Mouse (Mus musculus): ENCODE measurements around the gene Myo6.
"Not testable (repeated sequence)": the region's sequence is repeated elsewhere in the genome, so short reads cannot be mapped to it uniquely, and the experiment has no call there.

The Myo6 gene

GRCm38 (mm10) chr9:80299031-80299430, 134.2 kb downstream of the Myo6 start:
- DNase-seq (ENCODE audit: low read depth, low spot score): no peak

GRCm38 (mm10) chr9:80303518-80303917, 138.7 kb downstream of the Myo6 start:
- DNase-seq (ENCODE audit: low read depth, low spot score): peak; percentile 38

- DNase-seq (ENCODE audit: low read depth, low spot score): no peak
Observed at GRCm38 (mm10) chr9:80306390-80306789, 141.6 kb downstream of the Myo6 start.

GRCm38 (mm10) chr9:80306853-80307252, 142.0 kb downstream of the Myo6 start:
- DNase-seq (ENCODE audit: low read depth, low spot score): no peak

- DNase-seq (ENCODE audit: low read depth, low spot score): no peak
Observed at GRCm38 (mm10) chr9:80307629-80308028, 142.8 kb downstream of the Myo6 start.

- DNase-seq (ENCODE audit: low read depth, low spot score): peak; percentile 72
Observed at GRCm38 (mm10) chr9:80313610-80314009, 148.8 kb downstream of the Myo6 start.

- DNase-seq (ENCODE audit: low read depth, low spot score): no peak
Observed at GRCm38 (mm10) chr9:80315922-80316321, 151.1 kb downstream of the Myo6 start.

- peak; percentile 43 for DNase-seq (ENCODE audit: low read depth, low spot score)
Observed at GRCm38 (mm10) chr9:80318027-80318426, 153.2 kb downstream of the Myo6 start.

- DNase-seq (ENCODE audit: low read depth, low spot score): not testable (repeated sequence)
Observed at GRCm38 (mm10) chr9:80321051-80321887, 156.4 kb downstream of the Myo6 start.

- peak; percentile 80 for DNase-seq (ENCODE audit: low read depth, low spot score)
Observed at GRCm38 (mm10) chr9:80332153-80332552, 167.3 kb downstream of the Myo6 start.

- no peak for DNase-seq (ENCODE audit: low read depth, low spot score)
Observed at GRCm38 (mm10) chr9:80333466-80333865, 168.6 kb downstream of the Myo6 start.

GRCm38 (mm10) chr9:80333998-80334605, 169.3 kb downstream of the Myo6 start:
- no peak for DNase-seq (ENCODE audit: low read depth, low spot score)

- DNase-seq (ENCODE audit: low read depth, low spot score): no peak
Observed at GRCm38 (mm10) chr9:80335660-80336357, 171.0 kb downstream of the Myo6 start.

- DNase-seq (ENCODE audit: low read depth, low spot score): no peak
Observed at GRCm38 (mm10) chr9:80338026-80338425, 173.2 kb downstream of the Myo6 start.

- peak; percentile 27 for DNase-seq (ENCODE audit: low read depth, low spot score)
Observed at GRCm38 (mm10) chr9:80340927-80341326, 176.1 kb downstream of the Myo6 start.

- DNase-seq (ENCODE audit: low read depth, low spot score): peak; percentile 91
Observed at GRCm38 (mm10) chr9:80341756-80342155, 176.9 kb downstream of the Myo6 start.

- DNase-seq (ENCODE audit: low read depth, low spot score): peak; percentile 90
Observed at GRCm38 (mm10) chr9:80342520-80342919, 177.7 kb downstream of the Myo6 start.

GRCm38 (mm10) chr9:80344451-80345000, 179.7 kb downstream of the Myo6 start:
- DNase-seq (ENCODE audit: low read depth, low spot score): no peak

- peak; percentile 62 for DNase-seq (ENCODE audit: low read depth, low spot score)
Observed at GRCm38 (mm10) chr9:80351295-80351677, 186.5 kb downstream of the Myo6 start.

- DNase-seq (ENCODE audit: low read depth, low spot score): peak; percentile 64
Observed at GRCm38 (mm10) chr9:80351678-80352331, 187.0 kb downstream of the Myo6 start.

GRCm38 (mm10) chr9:80360063-80360462, 195.2 kb downstream of the Myo6 start:
- no peak for DNase-seq (ENCODE audit: low read depth, low spot score)
